Mouse (Mus musculus) large intestine, adult 2 months (tissue): ENCODE measurements around the gene Kitl. TPM values are rescaled to one million over a fixed set of nuclear protein-coding genes. Genes with fewer than 3 reads are reported as not detected.

Experiments used
- DNase-seq: peaks from one replicate; pipeline ENCODE4 v3.0.0-alpha.2; 2012; ENCODE audit warnings: low read depth, low spot score
- WGBS: fragments of 180-500 bp; shearing (Covaris S2); methylation state at CpG from one replicate; pipeline ENCODE4 v1.1.7; 2018; 5-methylcytosine and 5-hydroxymethylcytosine counted together
- polyA plus RNA-seq: library from polyadenylated mRNA; depleted of rRNA; stranded (reverse); fragments of >200 nt; gene quantifications from 2 replicates; pipeline ENCODE4 v1.2.3, GENCODE M21; 2012; rRNA removed

Kitl gene
- polyA plus RNA-seq = 16.9 and 48.8 TPM in 2 replicates

- WGBS = under 1% methylated on average over 70 of the region's 70 CpGs
- DNase-seq = no peak
These were observed at the start of gene Kitl for GRCm38 (mm10) chr10:100015370-100016325. Kitl (plus strand) TSS chr10:100015630.

- DNase-seq = no peak
- 31% methylated on average over 8 of the region's 8 CpGs for WGBS
These were observed 42.6 kb upstream of the Kitl start for GRCm38 (mm10) chr10:99972866-99973265.

GRCm38 (mm10) chr10:99980096-99980495 lies 35.3 kb upstream of the Kitl start:
- DNase-seq = no peak
- WGBS = 70% methylated on average over 3 of the region's 3 CpGs

- 24% methylated on average over 2 of the region's 2 CpGs for WGBS
- DNase-seq = peak; percentile 62
These were observed 34.5 kb upstream of the Kitl start for GRCm38 (mm10) chr10:99980916-99981315.

GRCm38 (mm10) chr10:99981887-99982286 lies 33.5 kb upstream of the Kitl start:
- WGBS = 46% methylated on average over 5 of the region's 5 CpGs
- peak; percentile 59 for DNase-seq

GRCm38 (mm10) chr10:99986745-99987144 lies 28.7 kb upstream of the Kitl start:
- WGBS = 52% methylated on average over 8 of the region's 8 CpGs
- DNase-seq = no peak

- no peak for DNase-seq
These were observed 25.7 kb upstream of the Kitl start for GRCm38 (mm10) chr10:99989758-99990157.

GRCm38 (mm10) chr10:99992121-99992520 lies 23.3 kb upstream of the Kitl start:
- WGBS = 37% methylated on average over 9 of the region's 9 CpGs
- no peak for DNase-seq

- 22% methylated on average over 4 of the region's 4 CpGs for WGBS
- no peak for DNase-seq
These were observed 14.0 kb upstream of the Kitl start for GRCm38 (mm10) chr10:100001452-100001851.

- DNase-seq = no peak
- WGBS = 92% methylated on average over 4 of the region's 4 CpGs
These were observed 11.6 kb upstream of the Kitl start for GRCm38 (mm10) chr10:100003797-100004196.

GRCm38 (mm10) chr10:100009681-100010080 lies 5.7 kb upstream of the Kitl start:
- 81% methylated on average over 6 of the region's 6 CpGs for WGBS
- DNase-seq = no peak

- WGBS = 25% methylated on average over 9 of the region's 9 CpGs
- no peak for DNase-seq
These were observed 5.1 kb upstream of the Kitl start for GRCm38 (mm10) chr10:100010291-100010690.

GRCm38 (mm10) chr10:100014096-100014495 lies 1.3 kb upstream of the Kitl start:
- no peak for DNase-seq
- WGBS = 14% methylated on average over 2 of the region's 2 CpGs

- DNase-seq = no peak
- WGBS = under 1% methylated on average over 28 of the region's 28 CpGs
These were observed 888 bp downstream of the Kitl start for GRCm38 (mm10) chr10:100016326-100016709.

GRCm38 (mm10) chr10:100016941-100017770 lies 1.7 kb downstream of the Kitl start:
- DNase-seq = no peak
- WGBS = 8% methylated on average over 13 of the region's 13 CpGs

GRCm38 (mm10) chr10:100017771-100018070 lies 2.3 kb downstream of the Kitl start:
- DNase-seq = no peak
- WGBS = 12% methylated on average over 10 of the region's 10 CpGs

- 34% methylated on average over 5 of the region's 5 CpGs for WGBS
- DNase-seq = no peak
These were observed 3.1 kb downstream of the Kitl start for GRCm38 (mm10) chr10:100018493-100018892.

GRCm38 (mm10) chr10:100019246-100020195 lies 4.1 kb downstream of the Kitl start:
- DNase-seq = no peak

GRCm38 (mm10) chr10:100022090-100022834 lies 6.8 kb downstream of the Kitl start:
- no peak for DNase-seq
- 52% methylated on average over 11 of the region's 11 CpGs for WGBS

More at GRCm38 (mm10) chr10:100019246-100020195, 4.1 kb downstream of the Kitl start:
- WGBS = 34% methylated on average over 17 of the region's 17 CpGs
